Mouse (Mus musculus) liver, embryonic 16.5 days (tissue): ENCODE data around the gene Itprid2. TPM values are rescaled to one million over a fixed set of nuclear protein-coding genes. Genes with fewer than 3 reads are reported as not detected.

Source experiments
- ATAC-seq: fragments of 200-750 bp; cut with Nextera tagmentation; 2 replicates; pipeline ENCODE4 v1.8.0; 2017; ENCODE audit warnings: low read depth, mild to moderate bottlenecking, moderate number of reproducible peaks, moderate library complexity
- H3K27ac ChIP-seq: fragments of 300-500 bp; sonication (generic); 2 replicates; pipeline ENCODE4 v1.5.1; 2014; ENCODE audit warnings: mild to moderate bottlenecking, low read length
- H3K27me3 ChIP-seq: fragments of 300-500 bp; sonication (generic); 2 replicates; pipeline ENCODE4 v1.6.1; 2014; ENCODE audit warnings: low read depth, low read length, mixed read lengths; ENCODE audit not compliant: control insufficient read depth, insufficient read depth
- H3K36me3 ChIP-seq: fragments of 300-500 bp; sonication (generic); 2 replicates; pipeline ENCODE4 v1.6.1; 2014; ENCODE audit warnings: mild to moderate bottlenecking; ENCODE audit not compliant: control insufficient read depth, insufficient read depth
- H3K4me1 ChIP-seq: fragments of 300-500 bp; sonication (generic); 2 replicates; pipeline ENCODE4 v1.6.1; 2014; ENCODE audit warnings: low read depth, low read length, mixed read lengths; ENCODE audit not compliant: control insufficient read depth
- H3K4me2 ChIP-seq: fragments of 300-500 bp; sonication (generic); 2 replicates; pipeline ENCODE4 v1.6.1; 2014; ENCODE audit warnings: low read depth, low read length, mixed read lengths
- H3K4me3 ChIP-seq: fragments of 300-500 bp; sonication (generic); 2 replicates; pipeline ENCODE4 v1.5.1; 2014; ENCODE audit warnings: low read depth, mild to moderate bottlenecking, low read length
- H3K9ac ChIP-seq: fragments of 300-500 bp; sonication (generic); 2 replicates; pipeline ENCODE4 v1.6.1; 2014; ENCODE audit warnings: low read depth, low read length
- H3K9me3 ChIP-seq: fragments of 300-500 bp; sonication (generic); replicated peaks from 2 replicates; pipeline ENCODE4 v1.6.1; 2016; ENCODE audit warnings: low read length; ENCODE audit not compliant: control insufficient read depth
- WGBS: fragments of 180-500 bp; shearing (Covaris S2); extraction: QIAGEN DNeasy Blood & Tissue Kit; methylation state at CpG from one replicate; pipeline ENCODE4 v1.1.7; 2014; ENCODE audit not compliant: insufficient replicate concordance; 5-methylcytosine and 5-hydroxymethylcytosine counted together
- polyA plus RNA-seq: library from polyadenylated mRNA; unstranded; fragments of >200 nt; fragmentation: Nextera tagmentation; extraction: Ambion mirVana; gene quantifications from 2 replicates; pipeline ENCODE4 v1.2.1, GENCODE M21; 2015

Gene Itprid2
- polyA plus RNA-seq, 1 experiment from 2014 or later = 4.3 TPM

DNA sequence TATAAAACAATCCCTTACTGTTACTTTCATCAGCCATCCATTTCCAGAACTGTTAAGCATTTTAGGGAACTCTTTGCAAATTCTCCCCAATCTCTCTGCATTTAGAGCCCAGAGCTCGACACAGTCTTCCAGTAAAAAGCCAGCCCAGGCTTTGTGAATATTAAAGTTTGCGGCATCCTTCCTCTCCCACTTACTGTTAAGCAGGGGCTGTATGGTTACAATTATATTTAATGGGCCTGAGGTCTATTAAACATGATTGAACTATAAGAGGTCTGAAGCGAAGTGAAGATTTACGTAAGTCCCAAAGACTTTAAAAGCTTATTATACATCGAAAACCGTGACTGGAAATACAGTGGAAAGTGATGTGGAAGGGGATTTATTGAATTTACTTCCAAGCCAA is 79.6 kb downstream of the Itprid2 start:
- Histone ChIP-seq H3K4me3 (no peak overlapping the region), H3K4me1 (no peaks in the 10 kb centered on the region), H3K27me3 (no peaks in the 10 kb centered on the region), H3K4me2 (no peak overlapping the region), H3K9ac (no peak overlapping the region), H3K9me3 (no peaks in the 10 kb centered on the region), H3K27ac (no peak overlapping the region), H3K36me3 (no peaks in the 10 kb centered on the region)
- 76% methylated on average over 6 of the region's 6 CpGs for WGBS
- no peak for ATAC-seq

DNA sequence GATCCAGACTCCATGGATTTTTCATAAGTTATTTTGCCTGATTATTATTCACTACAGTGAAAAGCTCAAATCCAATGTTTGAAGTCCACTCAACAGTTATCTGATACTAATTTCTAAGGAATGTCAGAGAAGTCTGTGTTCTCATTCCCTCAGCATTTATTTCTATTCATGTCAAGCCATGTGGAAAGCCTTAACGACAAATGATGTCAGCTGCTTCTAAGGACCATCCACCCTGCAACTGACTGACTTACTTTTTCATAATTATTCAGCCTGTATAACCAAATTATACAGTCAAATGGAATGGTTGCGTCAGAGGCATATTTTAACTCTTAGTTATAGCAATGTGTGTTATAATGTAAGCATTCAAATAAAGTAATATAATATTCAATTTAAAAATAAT is 80.8 kb downstream of the Itprid2 start:
- H3K27me3 ChIP-seq = no peaks in the 10 kb centered on the region
- no peaks in the 10 kb centered on the region for H3K9me3 ChIP-seq
- no peak overlapping the region for H3K27ac ChIP-seq
- no peak overlapping the region for H3K4me2 ChIP-seq
- no peak overlapping the region for H3K9ac ChIP-seq
- ATAC-seq = no peak
- H3K4me1 ChIP-seq = no peaks in the 10 kb centered on the region
- 72% methylated on average over 2 of the region's 2 CpGs for WGBS
- no peaks in the 10 kb centered on the region for H3K36me3 ChIP-seq
- H3K4me3 ChIP-seq = no peak overlapping the region

DNA sequence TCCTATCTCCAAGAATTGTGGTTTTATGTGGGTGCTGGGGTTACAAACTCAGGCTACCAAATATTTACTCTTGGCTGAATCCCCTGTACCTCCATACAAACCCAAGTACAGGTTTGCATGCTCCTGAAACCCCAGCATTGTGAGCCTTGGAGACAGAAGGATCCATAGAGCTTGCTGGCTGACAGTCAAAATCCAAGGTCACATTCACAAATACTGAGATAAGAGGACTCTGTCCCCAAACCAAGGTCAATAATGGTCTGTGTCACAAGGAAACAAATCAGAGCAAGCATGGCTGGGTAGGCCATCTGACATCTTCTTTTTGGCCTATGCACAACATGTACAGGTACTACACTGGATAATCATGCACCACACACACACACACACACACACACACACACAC is 82.7 kb downstream of the Itprid2 start:
- H3K9me3 ChIP-seq = no peaks in the 10 kb centered on the region
- no peak overlapping the region for H3K27ac ChIP-seq
- H3K4me2 ChIP-seq = no peak overlapping the region
- H3K4me3 ChIP-seq = no peak overlapping the region
- H3K27me3 ChIP-seq = no peaks in the 10 kb centered on the region
- no peak overlapping the region for H3K9ac ChIP-seq
- H3K4me1 ChIP-seq = no peaks in the 10 kb centered on the region
- H3K36me3 ChIP-seq = no peaks in the 10 kb centered on the region
- ATAC-seq = no peak

DNA sequence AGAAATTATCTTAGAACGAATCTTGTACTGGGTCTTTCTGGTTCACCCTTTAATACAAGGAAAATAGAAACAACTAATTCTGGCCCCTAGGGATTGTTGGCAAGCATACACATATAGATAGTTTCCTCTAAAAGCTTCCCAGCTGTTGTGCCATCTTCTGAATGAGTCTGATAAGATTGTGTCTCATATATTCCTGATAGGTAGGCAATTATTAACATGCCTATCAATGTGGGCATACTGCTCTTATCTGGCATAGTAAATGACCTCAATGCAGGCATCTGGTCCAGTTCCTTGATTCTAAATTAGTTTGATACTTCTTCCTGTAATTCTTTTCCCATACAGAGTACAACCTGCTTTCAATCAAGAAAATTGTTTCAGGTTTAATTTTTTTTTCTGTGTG is 87.3 kb downstream of the Itprid2 start:
- H3K9ac ChIP-seq = no peak overlapping the region
- no peaks in the 10 kb centered on the region for H3K4me1 ChIP-seq
- no peaks in the 10 kb centered on the region for H3K9me3 ChIP-seq
- no peak overlapping the region for H3K4me2 ChIP-seq
- no peaks in the 10 kb centered on the region for H3K27me3 ChIP-seq
- no peak for ATAC-seq
- no peak overlapping the region for H3K4me3 ChIP-seq
- WGBS = 43% methylated on average over 1 of the region's 1 CpGs
- H3K36me3 ChIP-seq = no peaks in the 10 kb centered on the region
- no peak overlapping the region for H3K27ac ChIP-seq

Other genes with a start within 250 kb of the Itprid2 start
- gene Neurod1, start 178.6 kb upstream of the Itprid2 start, polyA plus RNA-seq = 0.05 TPM in 1 of 2 replicates, not detected in the other
- gene Cerkl, start 178.6 kb upstream of the Itprid2 start, polyA plus RNA-seq = 5.0 and 5.7 TPM in 2 replicates
- not detected in 2 replicates for gene Ppp1r1c, start 72.4 kb downstream of the Itprid2 start, polyA plus RNA-seq